Mouse (Mus musculus) kidney, adult 2 months (tissue): Measurements from ENCODE around the gene Dck.

Source experiments
- CTCF ChIP-seq: fragments of 200-500 bp; conservative IDR thresholded peaks from 2 replicates; pipeline ENCODE4 v1.5.1; 2011; ENCODE audit warnings: low read depth, mild to moderate bottlenecking, control low read depth, low read length, moderate library complexity, mixed read lengths; ENCODE audit not compliant: insufficient read depth, insufficient read length
- POLR2A ChIP-seq: fragments of 200-500 bp; IDR thresholded peaks from one replicate; pipeline ENCODE4 v1.6.1; 2011; ENCODE audit warnings: low read depth, low read length, control low read depth

- TF ChIP-seq CTCF (no peak), POLR2A (no peak)
These were observed 65.2 kb downstream of the Dck start for GRCm38 (mm10) chr5:88829835-88830571.
